Mouse (Mus musculus) cerebellum, adult 9-11 months (tissue): ENCODE data around the gene Fam20c.

Source experiments
- DNase-seq: peaks from one replicate; pipeline ENCODE4 v3.0.0; 2022

Fam20c gene

DNA sequence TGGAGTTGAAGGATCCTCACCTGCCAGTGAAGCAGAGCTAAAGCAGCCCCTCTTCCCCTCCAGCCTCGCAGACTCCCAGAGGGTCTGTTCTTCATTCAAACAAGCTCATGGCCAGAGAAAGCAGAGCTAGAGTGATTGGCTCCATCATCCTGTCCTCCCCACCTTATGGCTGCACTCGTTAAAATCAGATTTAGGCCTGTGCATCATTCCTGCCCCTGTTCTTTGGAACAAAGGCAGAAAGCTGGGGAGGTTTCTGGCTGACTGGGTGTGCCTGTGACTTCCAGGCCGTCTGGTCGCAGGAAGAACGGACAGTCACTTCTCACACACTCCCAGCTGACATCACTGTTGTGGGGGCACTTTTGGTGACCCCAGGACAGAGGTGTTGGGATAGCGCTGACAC lies 2.8 kb downstream of the Fam20c start:
- no peak for DNase-seq

GRCm38 (mm10) chr5:138757616-138758015 lies 3.3 kb downstream of the Fam20c start:
- no peak for DNase-seq

DNA sequence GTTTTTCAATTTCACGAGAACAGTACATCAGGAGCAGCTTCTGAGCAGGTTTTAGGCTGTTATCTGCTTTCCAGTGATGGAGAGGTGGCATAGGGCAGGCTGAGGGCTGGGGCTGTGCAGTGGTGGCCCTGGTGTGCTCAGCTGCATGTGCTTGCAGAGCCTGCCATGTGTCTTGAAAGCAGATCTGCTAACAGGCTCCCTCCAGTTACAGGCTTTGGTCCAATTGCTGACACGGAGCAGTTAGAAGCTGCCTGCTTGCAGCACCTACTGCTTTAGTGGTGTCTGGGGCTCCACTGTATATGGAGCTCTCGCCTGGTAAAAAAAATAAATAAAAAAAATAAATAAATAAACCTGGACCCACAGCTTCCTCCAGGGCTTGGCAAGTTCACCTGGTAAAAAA lies 4.2 kb downstream of the Fam20c start:
- DNase-seq, result no peak

- DNase-seq, result no peak
Measured at GRCm38 (mm10) chr5:138761836-138762334, 7.6 kb downstream of the Fam20c start.

GRCm38 (mm10) chr5:138762361-138762760 lies 8.0 kb downstream of the Fam20c start:
- DNase-seq, result no peak

DNA sequence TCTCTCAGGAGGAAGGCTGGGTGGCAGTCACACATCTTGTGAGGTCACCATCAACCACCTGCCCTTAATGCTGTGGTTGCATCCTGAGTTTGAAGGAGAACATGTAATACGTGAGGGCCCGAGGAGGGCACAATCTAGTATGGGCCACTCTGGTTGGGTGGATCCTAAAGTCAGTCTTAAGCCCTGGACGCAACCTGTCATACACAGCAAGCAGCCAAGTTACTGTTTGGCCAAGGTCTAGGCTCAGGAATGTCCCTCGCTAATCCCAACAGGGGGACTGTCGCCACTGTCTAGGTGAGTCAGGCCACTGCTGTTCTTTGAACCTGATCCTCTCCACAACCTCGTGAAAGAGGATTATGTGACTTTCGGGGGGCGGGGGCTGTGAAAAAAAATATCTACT lies 10.3 kb downstream of the Fam20c start:
- no peak for DNase-seq

GRCm38 (mm10) chr5:138767650-138768049 lies 13.3 kb downstream of the Fam20c start:
- no peak for DNase-seq

DNA sequence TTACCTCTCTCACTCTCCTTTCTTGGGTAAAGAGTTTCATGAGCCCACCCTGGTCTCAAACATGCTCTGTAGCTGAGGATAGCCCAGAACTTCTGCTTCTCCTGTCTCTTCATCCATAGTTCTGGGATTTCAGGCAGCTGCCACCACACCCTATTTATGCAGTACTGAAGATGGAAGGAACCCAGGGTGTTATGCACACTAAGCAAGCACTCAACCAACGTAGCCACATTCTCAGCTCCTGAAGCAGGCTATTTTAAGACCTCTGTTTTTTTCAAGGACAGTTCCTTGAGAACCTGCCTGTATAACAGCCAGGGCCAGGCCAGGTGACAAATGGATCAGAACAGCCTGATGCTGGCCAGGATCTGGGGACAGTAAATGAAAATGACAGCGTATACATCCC lies 14.4 kb downstream of the Fam20c start:
- no peak for DNase-seq

DNA sequence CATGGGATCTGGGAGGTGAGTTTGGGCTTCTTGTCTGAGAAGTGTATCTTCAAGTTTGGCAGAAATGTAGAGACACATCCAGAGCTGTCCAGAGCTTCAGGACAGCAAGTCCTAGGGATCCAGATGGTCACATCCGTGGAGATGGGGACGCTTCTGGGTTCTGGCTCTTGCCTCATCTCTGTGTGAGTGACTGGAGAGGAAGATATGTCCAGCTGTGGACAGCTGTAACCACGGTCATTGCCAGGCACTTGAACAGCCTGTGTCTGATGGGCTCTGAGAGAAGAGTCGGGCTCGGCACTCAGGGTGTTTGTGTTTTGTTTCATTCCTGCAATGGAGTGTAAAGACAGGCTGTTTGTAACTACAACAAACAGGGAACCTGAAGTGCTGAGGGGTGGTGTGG lies 14.8 kb downstream of the Fam20c start:
- DNase-seq, result no peak

- DNase-seq, result no peak
Measured at GRCm38 (mm10) chr5:138775096-138775495, 20.8 kb downstream of the Fam20c start.

- peak; percentile 39 for DNase-seq
Measured at GRCm38 (mm10) chr5:138776346-138776745, 22.0 kb downstream of the Fam20c start.

GRCm38 (mm10) chr5:138778731-138779463 lies 24.6 kb downstream of the Fam20c start:
- DNase-seq, result peak; percentile 36

- no peak for DNase-seq
Measured at GRCm38 (mm10) chr5:138779655-138780054, 25.3 kb downstream of the Fam20c start.

DNA sequence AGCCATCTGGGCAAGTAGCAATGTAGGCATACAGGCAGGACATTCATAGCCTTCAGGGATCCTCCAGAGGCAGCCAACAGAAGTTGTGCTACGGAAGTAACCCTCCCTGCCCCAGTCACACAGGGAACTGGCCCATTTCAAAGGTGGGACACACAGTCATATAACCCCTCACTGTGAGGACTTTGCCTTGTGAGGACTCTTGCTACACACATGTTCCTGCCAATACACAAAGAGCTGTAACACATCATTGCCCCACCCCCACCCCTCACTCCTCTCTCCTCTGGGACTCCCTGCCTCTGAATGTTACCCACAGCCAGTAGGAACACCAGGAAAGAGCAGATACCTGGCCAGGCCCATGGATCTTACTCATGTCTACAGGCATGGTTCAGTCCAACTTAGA lies 28.4 kb downstream of the Fam20c start:
- no peak for DNase-seq

- no peak for DNase-seq
Measured at GRCm38 (mm10) chr5:138783181-138783580, 28.9 kb downstream of the Fam20c start.

DNA sequence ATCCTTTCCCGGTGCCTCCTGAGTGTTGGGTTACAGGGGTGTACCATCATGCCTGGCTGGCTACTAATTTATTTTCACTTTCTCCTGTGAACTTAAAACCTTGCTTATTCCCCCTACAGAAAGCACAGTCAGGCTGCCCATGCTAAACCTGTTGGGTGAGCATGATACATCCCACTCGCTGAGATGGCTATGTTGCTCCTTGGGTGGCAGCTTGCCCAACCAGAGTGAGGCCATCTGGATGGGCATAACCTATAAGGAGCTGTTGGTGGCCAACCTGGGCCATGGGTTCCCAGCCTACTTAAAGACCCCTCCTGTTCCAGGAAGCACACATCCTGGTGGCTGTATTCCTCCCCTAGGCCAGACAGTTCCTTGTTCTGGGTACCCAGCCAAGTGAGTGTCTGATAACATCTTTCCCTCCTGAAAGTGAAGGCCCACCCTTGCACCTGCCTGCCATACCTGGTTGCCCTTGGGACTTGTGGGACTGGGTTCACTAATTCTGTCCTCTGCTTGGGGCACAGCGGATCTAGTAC lies 31.7 kb downstream of the Fam20c start:
- DNase-seq, result no peak

GRCm38 (mm10) chr5:138787648-138788047 lies 33.3 kb downstream of the Fam20c start:
- no peak for DNase-seq

DNA sequence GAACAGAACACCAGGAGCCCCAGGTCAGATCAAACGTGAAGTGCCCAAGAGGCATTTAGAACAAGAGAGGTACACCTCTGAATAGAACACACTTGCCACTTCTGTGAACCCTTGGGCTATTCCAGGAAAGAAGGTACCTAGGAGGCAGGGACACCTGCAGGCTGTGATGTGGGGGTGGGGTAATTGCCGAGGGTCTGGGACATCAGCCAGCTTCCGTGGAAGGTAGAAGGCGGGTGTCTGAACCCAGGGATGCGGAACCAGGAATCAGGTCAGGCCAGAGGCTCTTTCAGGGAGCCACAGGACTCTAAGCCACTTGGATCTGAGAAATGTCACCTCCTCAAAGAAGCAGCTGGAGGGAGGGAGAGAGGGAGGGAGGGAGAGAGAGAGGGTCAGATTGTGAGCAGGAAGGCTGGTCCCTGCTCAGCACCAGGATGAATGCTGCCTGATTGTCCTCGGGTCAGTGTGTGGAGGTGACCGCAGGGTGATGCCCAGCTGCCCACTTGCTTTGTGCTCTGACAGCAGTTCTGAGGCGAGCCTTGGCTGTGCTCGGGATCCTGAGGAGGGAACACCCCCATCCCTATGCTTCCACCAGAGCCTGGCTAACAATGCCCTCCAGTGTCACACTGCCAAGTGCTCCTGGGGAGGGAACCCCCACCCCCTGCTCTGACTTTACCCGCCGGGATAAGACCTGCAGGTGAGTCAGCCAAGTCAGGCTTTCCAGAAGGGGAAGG lies 34.3 kb downstream of the Fam20c start:
- peak; percentile 17 for DNase-seq

GRCm38 (mm10) chr5:138790954-138791480 lies 36.7 kb downstream of the Fam20c start:
- DNase-seq, result no peak

GRCm38 (mm10) chr5:138801588-138802116 lies 47.3 kb downstream of the Fam20c start:
- DNase-seq, result no peak

- DNase-seq, result peak; percentile 14
Measured at GRCm38 (mm10) chr5:138804286-138804685, 50.0 kb downstream of the Fam20c start.

DNA sequence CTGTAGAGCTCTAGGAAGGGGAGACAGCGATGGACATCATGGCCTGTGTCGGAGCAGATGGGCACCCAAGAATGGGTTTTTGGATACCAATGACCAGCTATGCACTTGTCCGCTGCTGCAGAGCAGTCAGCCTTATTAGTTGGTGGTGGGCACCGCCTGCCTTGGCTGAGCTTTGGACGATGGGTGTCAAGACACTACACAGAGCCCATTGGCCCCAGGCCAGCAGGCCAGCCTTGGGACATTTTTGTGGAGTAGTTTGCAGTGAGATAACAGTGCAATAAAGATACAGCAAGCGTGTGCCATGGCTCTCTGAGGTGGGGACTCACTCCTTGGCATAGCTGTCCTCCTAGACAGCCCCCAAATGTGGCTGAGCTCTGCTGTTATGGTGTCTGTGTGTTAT lies 55.5 kb downstream of the Fam20c start:
- no peak for DNase-seq

DNA sequence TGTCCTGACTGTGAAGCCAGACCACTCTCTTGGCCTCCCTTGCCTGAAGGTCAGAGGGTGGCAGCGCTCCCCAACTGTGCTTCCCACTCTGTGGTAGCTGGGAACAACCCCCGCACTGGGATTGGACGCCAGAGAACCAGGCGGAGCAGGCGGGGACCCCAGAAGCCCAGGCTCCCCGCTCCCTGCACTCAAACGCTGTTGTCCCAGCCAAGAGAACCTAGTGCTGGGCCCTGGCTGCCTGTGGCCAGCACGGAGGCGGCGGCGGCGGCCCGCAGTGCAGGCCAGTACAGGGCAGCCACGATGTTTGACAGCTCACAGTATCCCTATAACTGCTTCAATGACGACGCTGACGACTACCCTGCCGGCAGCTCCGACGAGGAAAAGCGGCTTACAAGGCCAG lies 65.5 kb downstream of the Fam20c start, which contains the start of gene Gm5294:
TSS of gene Gm5294 (plus strand) at position 301 of the 400 bp plus-strand sequence.
- no peak for DNase-seq
